Mouse (Mus musculus): Measurements from ENCODE around the gene Gle1. TPM values are rescaled to one million over a fixed set of nuclear protein-coding genes. Genes with fewer than 3 reads are reported as not detected.
"Not testable (repeated sequence)": the region's sequence is repeated elsewhere in the genome, so short reads cannot be mapped to it uniquely, and the experiment has no call there.

The Gle1 gene
- polyA plus RNA-seq, 1 experiment from 2014 or later: 44.1 TPM

- DNase-seq (ENCODE audit: low spot score) (no peak), ATAC-seq (ENCODE audit: low read depth) (no peak)
- Histone ChIP-seq H3K9me3 (ENCODE audit: control insufficient read depth, low read length) (no peaks in the 10 kb centered on the region), H3K9ac (ENCODE audit: low read depth, low read length) (no peak overlapping the region), H3K4me2 (ENCODE audit: low read depth, low read length) (no peak overlapping the region), H3K27me3 (replicated peaks; ENCODE audit: control insufficient read depth, insufficient read depth, low read length) (no peaks in the 10 kb centered on the region), H3K36me3 (ENCODE audit: control insufficient read depth, insufficient read depth, low read length) (peaks cover 95% of the 10 kb centered on the region), H3K27ac (replicated peaks; ENCODE audit: low read depth, low read length) (no peak overlapping the region), H3K4me3 (ENCODE audit: low read depth, low read length) (no peak overlapping the region), H3K4me1 (ENCODE audit: control insufficient read depth, insufficient read depth, low read length) (no peaks in the 10 kb centered on the region)
- WGBS: 91% methylated on average over 10 of the region's 10 CpGs
Measured at GRCm38 (mm10) chr2:29902194-29902593, 33.0 kb upstream of the Gle1 start.

GRCm38 (mm10) chr2:29908171-29908570 lies 27.1 kb upstream of the Gle1 start:
- not testable (repeated sequence) for ATAC-seq (ENCODE audit: low read depth); H3K27me3 ChIP-seq (replicated peaks; ENCODE audit: control insufficient read depth, insufficient read depth, low read length); H3K4me1 ChIP-seq (ENCODE audit: control insufficient read depth, insufficient read depth, low read length); H3K4me3 ChIP-seq (ENCODE audit: low read depth, low read length); H3K27ac ChIP-seq (replicated peaks; ENCODE audit: low read depth, low read length); H3K9ac ChIP-seq (ENCODE audit: low read depth, low read length); H3K9me3 ChIP-seq (ENCODE audit: control insufficient read depth, low read length); DNase-seq (ENCODE audit: low spot score); H3K4me2 ChIP-seq (ENCODE audit: low read depth, low read length)
- WGBS: 89% methylated on average over 2 of the region's 2 CpGs
- peaks cover 89% of the 10 kb centered on the region for H3K36me3 ChIP-seq (ENCODE audit: control insufficient read depth, insufficient read depth, low read length)

- no peak overlapping the region for H3K4me2 ChIP-seq (ENCODE audit: low read depth, low read length)
- no peak for ATAC-seq (ENCODE audit: low read depth)
- no peaks in the 10 kb centered on the region for H3K27me3 ChIP-seq (replicated peaks; ENCODE audit: control insufficient read depth, insufficient read depth, low read length)
- H3K9me3 ChIP-seq (ENCODE audit: control insufficient read depth, low read length): no peaks in the 10 kb centered on the region
- no peaks in the 10 kb centered on the region for H3K4me1 ChIP-seq (ENCODE audit: control insufficient read depth, insufficient read depth, low read length)
- H3K27ac ChIP-seq (replicated peaks; ENCODE audit: low read depth, low read length): no peak overlapping the region
- no peak for DNase-seq (ENCODE audit: low spot score)
- no peak overlapping the region for H3K9ac ChIP-seq (ENCODE audit: low read depth, low read length)
- no peak overlapping the region for H3K4me3 ChIP-seq (ENCODE audit: low read depth, low read length)
- 87% methylated on average over 2 of the region's 2 CpGs for WGBS
- peaks cover 87% of the 10 kb centered on the region for H3K36me3 ChIP-seq (ENCODE audit: control insufficient read depth, insufficient read depth, low read length)
Measured at GRCm38 (mm10) chr2:29910042-29910441, 25.2 kb upstream of the Gle1 start.

- ATAC-seq (ENCODE audit: low read depth): no peak
- no peaks in the 10 kb centered on the region for H3K9me3 ChIP-seq (ENCODE audit: control insufficient read depth, low read length)
- H3K36me3 ChIP-seq (ENCODE audit: control insufficient read depth, insufficient read depth, low read length): peaks cover 89% of the 10 kb centered on the region
- H3K4me2 ChIP-seq (ENCODE audit: low read depth, low read length): no peak overlapping the region
- H3K27ac ChIP-seq (replicated peaks; ENCODE audit: low read depth, low read length): no peak overlapping the region
- DNase-seq (ENCODE audit: low spot score): no peak
- 96% methylated on average over 11 of the region's 11 CpGs for whole genome bisulfite sequencing
- H3K9ac ChIP-seq (ENCODE audit: low read depth, low read length): no peak overlapping the region
- H3K4me3 ChIP-seq (ENCODE audit: low read depth, low read length): no peak overlapping the region
- H3K27me3 ChIP-seq (replicated peaks; ENCODE audit: control insufficient read depth, insufficient read depth, low read length): no peaks in the 10 kb centered on the region
- no peaks in the 10 kb centered on the region for H3K4me1 ChIP-seq (ENCODE audit: control insufficient read depth, insufficient read depth, low read length)
Measured at GRCm38 (mm10) chr2:29917621-29918020, 17.6 kb upstream of the Gle1 start.

- no peaks in the 10 kb centered on the region for H3K4me1 ChIP-seq (ENCODE audit: control insufficient read depth, insufficient read depth, low read length)
- ATAC-seq (ENCODE audit: low read depth) (0 out of 2 replicates have a peak, but pooled peaks have one; percentile 30), DNase-seq (ENCODE audit: low spot score) (peak; percentile 66)
- H3K27ac ChIP-seq (replicated peaks; ENCODE audit: low read depth, low read length): no peak overlapping the region
- H3K4me2 ChIP-seq (ENCODE audit: low read depth, low read length): no peak overlapping the region
- H3K9me3 ChIP-seq (ENCODE audit: control insufficient read depth, low read length): no peaks in the 10 kb centered on the region
- H3K9ac ChIP-seq (ENCODE audit: low read depth, low read length): no peak overlapping the region
- H3K4me3 ChIP-seq (ENCODE audit: low read depth, low read length): no peak overlapping the region
- H3K27me3 ChIP-seq (replicated peaks; ENCODE audit: control insufficient read depth, insufficient read depth, low read length): no peaks in the 10 kb centered on the region
- 58% methylated on average over 11 of the region's 11 CpGs for WGBS
- peaks cover 90% of the 10 kb centered on the region for H3K36me3 ChIP-seq (ENCODE audit: control insufficient read depth, insufficient read depth, low read length)
Measured at GRCm38 (mm10) chr2:29922011-29922410, 13.2 kb upstream of the Gle1 start.

- H3K4me3 ChIP-seq (ENCODE audit: low read depth, low read length): no peak overlapping the region
- no peak overlapping the region for H3K9ac ChIP-seq (ENCODE audit: low read depth, low read length)
- 90% methylated on average over 5 of the region's 5 CpGs for WGBS
- H3K27me3 ChIP-seq (replicated peaks; ENCODE audit: control insufficient read depth, insufficient read depth, low read length): no peaks in the 10 kb centered on the region
- H3K4me1 ChIP-seq (ENCODE audit: control insufficient read depth, insufficient read depth, low read length): no peaks in the 10 kb centered on the region
- no peaks in the 10 kb centered on the region for H3K9me3 ChIP-seq (ENCODE audit: control insufficient read depth, low read length)
- no peak for DNase-seq (ENCODE audit: low spot score)
- peaks cover 96% of the 10 kb centered on the region for H3K36me3 ChIP-seq (ENCODE audit: control insufficient read depth, insufficient read depth, low read length)
- no peak for ATAC-seq (ENCODE audit: low read depth)
- H3K4me2 ChIP-seq (ENCODE audit: low read depth, low read length): no peak overlapping the region
- H3K27ac ChIP-seq (replicated peaks; ENCODE audit: low read depth, low read length): no peak overlapping the region
Measured at GRCm38 (mm10) chr2:29926542-29926941, 8.7 kb upstream of the Gle1 start.

- WGBS: 87% methylated on average over 10 of the region's 10 CpGs
Measured at GRCm38 (mm10) chr2:29930506-29930905, 4.7 kb upstream of the Gle1 start.

GRCm38 (mm10) chr2:29931194-29931593 lies 4.0 kb upstream of the Gle1 start:
- WGBS: 85% methylated on average over 6 of the region's 6 CpGs
- no peak for ATAC-seq (ENCODE audit: low read depth)
- H3K9ac ChIP-seq (ENCODE audit: low read depth, low read length): no peak overlapping the region
- peaks cover 6% of the 10 kb centered on the region for H3K4me1 ChIP-seq (ENCODE audit: control insufficient read depth, insufficient read depth, low read length)
- H3K9me3 ChIP-seq (ENCODE audit: control insufficient read depth, low read length): no peaks in the 10 kb centered on the region
- H3K27me3 ChIP-seq (replicated peaks; ENCODE audit: control insufficient read depth, insufficient read depth, low read length): no peaks in the 10 kb centered on the region
- no peak for DNase-seq (ENCODE audit: low spot score)
- no peak overlapping the region for H3K4me3 ChIP-seq (ENCODE audit: low read depth, low read length)
- H3K4me2 ChIP-seq (ENCODE audit: low read depth, low read length): no peak overlapping the region
- H3K27ac ChIP-seq (replicated peaks; ENCODE audit: low read depth, low read length): no peak overlapping the region
- H3K36me3 ChIP-seq (ENCODE audit: control insufficient read depth, insufficient read depth, low read length): peaks cover 52% of the 10 kb centered on the region

More at GRCm38 (mm10) chr2:29930506-29930905, 4.7 kb upstream of the Gle1 start:
- Histone ChIP-seq H3K36me3 (ENCODE audit: control insufficient read depth, insufficient read depth, low read length) (peaks cover 59% of the 10 kb centered on the region), H3K9ac (ENCODE audit: low read depth, low read length) (no peak overlapping the region), H3K27me3 (replicated peaks; ENCODE audit: control insufficient read depth, insufficient read depth, low read length) (no peaks in the 10 kb centered on the region), H3K4me2 (ENCODE audit: low read depth, low read length) (no peak overlapping the region), H3K4me3 (ENCODE audit: low read depth, low read length) (no peak overlapping the region), H3K4me1 (ENCODE audit: control insufficient read depth, insufficient read depth, low read length) (no peaks in the 10 kb centered on the region), H3K9me3 (ENCODE audit: control insufficient read depth, low read length) (no peaks in the 10 kb centered on the region), H3K27ac (replicated peaks; ENCODE audit: low read depth, low read length) (no peak overlapping the region)
- DNase-seq (ENCODE audit: low spot score) (no peak), ATAC-seq (ENCODE audit: low read depth) (no peak)

- no peak overlapping the region for H3K4me3 ChIP-seq (ENCODE audit: low read depth, low read length)
- H3K4me1 ChIP-seq (ENCODE audit: control insufficient read depth, insufficient read depth, low read length): peaks cover 7% of the 10 kb centered on the region
- DNase-seq (ENCODE audit: low spot score) (no peak), ATAC-seq (ENCODE audit: low read depth) (no peak)
- peaks cover 79% of the 10 kb centered on the region for H3K36me3 ChIP-seq (ENCODE audit: control insufficient read depth, insufficient read depth, low read length)
- no peak overlapping the region for H3K4me2 ChIP-seq (ENCODE audit: low read depth, low read length)
- no peaks in the 10 kb centered on the region for H3K27me3 ChIP-seq (replicated peaks; ENCODE audit: control insufficient read depth, insufficient read depth, low read length)
- H3K27ac ChIP-seq (replicated peaks; ENCODE audit: low read depth, low read length): no peak overlapping the region
- H3K9me3 ChIP-seq (ENCODE audit: control insufficient read depth, low read length): no peaks in the 10 kb centered on the region
- H3K9ac ChIP-seq (ENCODE audit: low read depth, low read length): no peak overlapping the region
- WGBS: 92% methylated on average over 9 of the region's 9 CpGs
Measured at GRCm38 (mm10) chr2:29940073-29940472, 4.8 kb downstream of the Gle1 start.
